Mouse (Mus musculus) small intestine, adult 2 months (tissue): ENCODE measurements around the gene Gmpr.

Experiments
- CTCF ChIP-seq: fragments of 200-500 bp; IDR thresholded peaks from 2 replicates; pipeline ENCODE4 v1.5.1; 2012; ENCODE audit warnings: low read depth, mild to moderate bottlenecking, control low read depth, inconsistent platforms, low read length, moderate library complexity, mixed read lengths; ENCODE audit not compliant: insufficient replicate concordance, insufficient read length; ENCODE audit errors: extremely low read depth
- POLR2A ChIP-seq: fragments of 200-500 bp; IDR thresholded peaks from 2 replicates; pipeline ENCODE4 v1.6.1; 2012; ENCODE audit warnings: low read depth, mild to moderate bottlenecking, control low read depth, inconsistent platforms, low read length, moderate library complexity

GRCm38 (mm10) chr13:45486598-45486997, 20.6 kb upstream of the Gmpr start:
- TF ChIP-seq CTCF, result no peak
- TF ChIP-seq POLR2A, result no peak
